Mouse (Mus musculus): Measurements from ENCODE around the gene Anp32a. TPM values are rescaled to one million over a fixed set of nuclear protein-coding genes. Genes with fewer than 3 reads are reported as not detected.

The Anp32a gene
- polyA plus RNA-seq, 1 experiment = 1,184 TPM

DNA sequence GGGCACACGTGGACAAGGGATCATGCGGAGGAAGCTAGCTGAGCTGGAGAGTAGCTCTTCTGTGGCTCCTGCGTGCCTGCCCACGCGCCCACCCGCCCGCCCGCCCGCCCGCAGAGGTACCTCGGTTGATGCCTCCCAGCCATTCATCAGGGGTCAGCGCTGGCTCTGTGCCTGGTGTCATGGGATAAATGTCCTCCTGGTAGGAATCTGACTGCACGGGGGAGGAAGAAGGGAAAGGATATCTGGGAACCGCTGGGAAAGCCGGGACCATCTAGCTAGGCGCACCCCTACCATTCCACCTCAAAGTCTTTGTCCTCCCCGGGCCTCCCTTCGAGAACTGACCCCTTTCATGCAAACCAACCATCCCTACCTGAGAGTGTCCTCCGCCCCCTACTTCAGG is 84.9 kb downstream of the Anp32a start:
- Histone ChIP-seq H3K27ac (ENCODE audit: insufficient read depth, low read depth, low read length) (no peak overlapping the region), H3K4me3 (ENCODE audit: insufficient read depth, low read depth, low read length) (no peak overlapping the region), H3K4me1 (ENCODE audit: control insufficient read depth, insufficient read depth, low read length) (peaks cover 12% of the 10 kb centered on the region)
- 90% methylated on average over 19 of the region's 19 CpGs for WGBS
- TF ChIP-seq CTCF (IDR thresholded peaks at IDR 0.05; ENCODE audit: insufficient read depth, low read depth, low read length) (no peak), POLR2A (IDR thresholded peaks at IDR 0.05; ENCODE audit: insufficient read depth, low read depth, low read length) (no peak)

GRCm38 (mm10) chr9:62426531-62426930 is 85.4 kb downstream of the Anp32a start:
- Histone ChIP-seq H3K4me1 (ENCODE audit: control insufficient read depth, insufficient read depth, low read length) (peaks cover 8% of the 10 kb centered on the region), H3K4me3 (ENCODE audit: insufficient read depth, low read depth, low read length) (no peak overlapping the region), H3K27ac (ENCODE audit: insufficient read depth, low read depth, low read length) (no peak overlapping the region)
- 92% methylated on average over 6 of the region's 6 CpGs for WGBS
- no peak for TF ChIP-seq CTCF (IDR thresholded peaks at IDR 0.05; ENCODE audit: insufficient read depth, low read depth, low read length)
- TF ChIP-seq POLR2A (IDR thresholded peaks at IDR 0.05; ENCODE audit: insufficient read depth, low read depth, low read length) = no peak

GRCm38 (mm10) chr9:62427010-62427409 is 85.9 kb downstream of the Anp32a start:
- no peak overlapping the region for H3K27ac ChIP-seq (ENCODE audit: insufficient read depth, low read depth, low read length)
- WGBS = 60% methylated on average over 8 of the region's 8 CpGs
- peaks cover 8% of the 10 kb centered on the region for H3K4me1 ChIP-seq (ENCODE audit: control insufficient read depth, insufficient read depth, low read length)
- no peak overlapping the region for H3K4me3 ChIP-seq (ENCODE audit: insufficient read depth, low read depth, low read length)
- TF ChIP-seq CTCF (IDR thresholded peaks at IDR 0.05; ENCODE audit: insufficient read depth, low read depth, low read length) (no peak), POLR2A (IDR thresholded peaks at IDR 0.05; ENCODE audit: insufficient read depth, low read depth, low read length) (no peak)

Other genes starting within 250 kb of the Anp32a start
- gene Glce, start 218.6 kb upstream of the Anp32a start, polyA plus RNA-seq (2012; ENCODE audit: insufficient read depth, insufficient read length, low replicate concordance, missing spikeins) = not detected in 2 replicates
- not detected in 2 replicates for gene Spesp1, start 59.1 kb upstream of the Anp32a start, polyA plus RNA-seq (2012; ENCODE audit: insufficient read depth, insufficient read length, low replicate concordance, missing spikeins)
- not detected in 2 replicates for gene Coro2b, start 195.8 kb downstream of the Anp32a start, polyA plus RNA-seq (2012; ENCODE audit: insufficient read depth, insufficient read length, low replicate concordance, missing spikeins)

All from olfactory bulb, adult 2 months (tissue).